Mouse (Mus musculus) bone marrow macrophage, adult 2 months (primary cell): Measurements from ENCODE around the gene Gtf2ird2.

ENCODE experiments used
- CTCF ChIP-seq: IDR thresholded peaks from 2 replicates; pipeline ENCODE4 v1.5.1; 2012; ENCODE audit warnings: low read depth, mild to moderate bottlenecking, low read length, moderate library complexity
- POLR2A ChIP-seq: IDR thresholded peaks from 2 replicates; pipeline ENCODE4 v1.6.1; 2012; ENCODE audit warnings: mild to moderate bottlenecking, low read depth, low read length, borderline replicate concordance

DNA sequence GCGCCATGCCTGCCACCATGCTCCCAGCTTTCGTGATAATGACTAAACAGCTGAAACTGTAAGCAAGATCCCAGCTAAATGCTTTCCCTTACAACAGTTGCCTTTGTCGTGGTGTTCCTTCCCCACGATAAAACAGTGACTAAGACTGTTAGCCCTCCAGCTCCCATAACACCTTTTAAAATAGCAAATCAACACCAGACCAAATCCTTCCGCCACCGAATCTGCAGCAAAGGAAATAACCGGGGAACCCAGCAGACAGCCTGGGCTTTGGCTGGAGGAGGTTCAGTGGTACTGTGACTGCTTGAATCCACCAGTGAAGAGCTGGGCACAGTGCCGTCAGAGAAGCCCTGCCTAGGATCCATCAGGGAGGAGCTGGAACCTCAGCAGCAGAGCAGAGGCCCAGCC, 65.4 kb downstream of the Gtf2ird2 start:
- no peak for TF ChIP-seq CTCF
- TF ChIP-seq POLR2A, result no peak
